Mouse (Mus musculus) gastrocnemius, adult 18-20 months (tissue): ENCODE measurements around the gene Gm6121. TPM values are rescaled to one million over a fixed set of nuclear protein-coding genes. Genes with fewer than 3 reads are reported as not detected.
"Not testable (repeated sequence)": the region's sequence is repeated elsewhere in the genome, so short reads cannot be mapped to it uniquely, and the experiment has no call there.

Experiments used
- DNase-seq: peaks from one replicate; pipeline ENCODE4 v3.0.0; 2021; ENCODE audit warnings: low spot score
- long read RNA-seq, 2 experiments: library from polyadenylated mRNA; stranded (forward); transcript quantifications; one replicate each; pipeline ENCODE4 v2.0.0; 2021
- total RNA-seq, 2 experiments: library from RNA; stranded (reverse); gene quantifications; 2 replicates each; pipeline ENCODE4 v1.2.3; 2021

Gm6121 gene
- total RNA-seq, result not detected
- long read RNA-seq, experiment 1, result 0 reads
- long read RNA-seq, experiment 2, result 0 reads

DNA sequence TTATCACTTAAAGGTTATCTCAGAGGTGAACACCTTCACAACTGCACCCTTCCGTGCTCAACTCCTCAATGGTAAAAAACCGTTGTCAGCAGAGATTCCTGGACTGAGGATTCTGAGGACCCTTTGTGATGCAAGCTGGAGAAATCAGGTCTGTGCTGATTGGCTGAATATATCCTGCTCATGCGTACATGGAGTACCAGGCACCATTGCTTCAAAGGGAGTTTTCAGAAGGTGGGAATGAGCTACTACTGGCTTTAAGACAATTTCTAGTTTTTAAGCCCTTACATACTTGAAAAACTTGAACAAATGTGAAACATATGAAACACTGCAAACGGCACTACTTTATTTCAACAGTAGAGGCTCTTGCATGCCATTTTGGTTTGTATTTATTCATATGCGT lies at the start of gene Gm6121:
TSS of gene Gm6121 (minus strand) at position 101 of the 400 bp plus-strand sequence.
- DNase-seq, result not testable (repeated sequence)

Other genes with a start within 250 kb of the Gm6121 start
- not detected for gene Gm14525, start 233.1 kb downstream of the Gm6121 start, total RNA-seq